Mouse (Mus musculus) heart, embryonic 13.5 days (tissue): ENCODE results near the gene Hhat. TPM values are rescaled to one million over a fixed set of nuclear protein-coding genes. Genes with fewer than 3 reads are reported as not detected.
A peak's percentile ranks its signal among the peaks of the same experiment; 100 is the strongest.

Source experiments
- ATAC-seq: fragments of 200-750 bp; cut with Nextera tagmentation; 2 replicates; pipeline ENCODE4 v1.8.0; 2017; ENCODE audit warnings: moderate TSS enrichment; ENCODE audit not compliant: insufficient number of reproducible peaks, low FRiP score, low TSS enrichment; ENCODE audit errors: extremely low read depth
- H3K27ac ChIP-seq: fragments of 300-500 bp; sonication (generic); replicated peaks from 2 replicates; pipeline ENCODE4 v1.5.1; 2015; ENCODE audit warnings: moderate library complexity, mild to moderate bottlenecking, inconsistent platforms
- H3K27me3 ChIP-seq: fragments of 300-500 bp; sonication (generic); replicated peaks from 2 replicates; pipeline ENCODE4 v1.6.1; 2015; ENCODE audit warnings: mild to moderate bottlenecking, inconsistent platforms
- H3K36me3 ChIP-seq: fragments of 300-500 bp; sonication (generic); 2 replicates; pipeline ENCODE4 v1.6.1; 2015; ENCODE audit warnings: mild to moderate bottlenecking, inconsistent platforms
- H3K4me1 ChIP-seq: fragments of 300-500 bp; sonication (generic); 2 replicates; pipeline ENCODE4 v1.6.1; 2015; ENCODE audit warnings: inconsistent platforms
- H3K4me2 ChIP-seq: fragments of 300-500 bp; sonication (generic); 2 replicates; pipeline ENCODE4 v1.6.1; 2015; ENCODE audit warnings: inconsistent platforms, mild to moderate bottlenecking, moderate library complexity
- H3K4me3 ChIP-seq: fragments of 300-500 bp; sonication (generic); 2 replicates; pipeline ENCODE4 v1.5.1; 2015; ENCODE audit warnings: moderate library complexity, mild to moderate bottlenecking, inconsistent platforms
- H3K9ac ChIP-seq: fragments of 300-500 bp; sonication (generic); 2 replicates; pipeline ENCODE4 v1.6.1; 2015; ENCODE audit warnings: inconsistent platforms, mild to moderate bottlenecking, moderate library complexity
- H3K9me3 ChIP-seq: fragments of 300-500 bp; sonication (generic); 2 replicates; pipeline ENCODE4 v1.6.1; 2016; ENCODE audit warnings: inconsistent platforms
- WGBS: fragments of 180-500 bp; shearing (Covaris S2); methylation state at CpG from one replicate; pipeline ENCODE4 v1.1.7; 2015; ENCODE audit warnings: mixed read lengths; 5-methylcytosine and 5-hydroxymethylcytosine counted together
- polyA plus RNA-seq: library from polyadenylated mRNA; unstranded; fragments of >200 nt; fragmentation: Nextera tagmentation; extraction: Ambion mirVana; gene quantifications from 2 replicates; pipeline ENCODE4 v1.2.1, GENCODE M21; 2015

Gene Hhat
- polyA plus RNA-seq, 1 experiment from 2014 or later, result 6.3 TPM

DNA sequence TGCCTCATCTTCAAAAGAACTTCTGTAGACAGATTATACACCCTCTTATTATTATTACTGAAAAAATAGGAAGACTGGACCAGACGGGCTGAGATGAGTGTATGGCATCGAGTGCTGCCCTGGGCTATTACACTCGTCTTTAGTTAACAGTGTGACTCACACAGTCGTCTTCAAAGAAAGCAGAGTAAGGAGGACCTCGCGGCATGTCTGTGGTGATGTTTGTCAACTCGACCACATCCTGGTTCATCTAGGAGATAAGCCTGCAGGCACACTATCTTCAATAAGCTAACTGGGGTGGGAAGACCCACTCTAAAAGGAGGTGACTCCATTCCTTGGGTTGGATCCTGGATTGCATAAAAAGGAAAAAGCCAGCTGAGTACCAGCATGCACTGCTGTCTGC, 78.0 kb downstream of the Hhat start:
- Histone ChIP-seq H3K9me3 (no peaks in the 10 kb centered on the region), H3K27ac (no peak overlapping the region), H3K27me3 (no peaks in the 10 kb centered on the region), H3K9ac (no peak overlapping the region), H3K4me1 (no peaks in the 10 kb centered on the region), H3K4me3 (no peak overlapping the region), H3K4me2 (no peak overlapping the region), H3K36me3 (no peaks in the 10 kb centered on the region)
- 57% methylated on average over 7 of the region's 7 CpGs for WGBS
- ATAC-seq, result no peak

DNA sequence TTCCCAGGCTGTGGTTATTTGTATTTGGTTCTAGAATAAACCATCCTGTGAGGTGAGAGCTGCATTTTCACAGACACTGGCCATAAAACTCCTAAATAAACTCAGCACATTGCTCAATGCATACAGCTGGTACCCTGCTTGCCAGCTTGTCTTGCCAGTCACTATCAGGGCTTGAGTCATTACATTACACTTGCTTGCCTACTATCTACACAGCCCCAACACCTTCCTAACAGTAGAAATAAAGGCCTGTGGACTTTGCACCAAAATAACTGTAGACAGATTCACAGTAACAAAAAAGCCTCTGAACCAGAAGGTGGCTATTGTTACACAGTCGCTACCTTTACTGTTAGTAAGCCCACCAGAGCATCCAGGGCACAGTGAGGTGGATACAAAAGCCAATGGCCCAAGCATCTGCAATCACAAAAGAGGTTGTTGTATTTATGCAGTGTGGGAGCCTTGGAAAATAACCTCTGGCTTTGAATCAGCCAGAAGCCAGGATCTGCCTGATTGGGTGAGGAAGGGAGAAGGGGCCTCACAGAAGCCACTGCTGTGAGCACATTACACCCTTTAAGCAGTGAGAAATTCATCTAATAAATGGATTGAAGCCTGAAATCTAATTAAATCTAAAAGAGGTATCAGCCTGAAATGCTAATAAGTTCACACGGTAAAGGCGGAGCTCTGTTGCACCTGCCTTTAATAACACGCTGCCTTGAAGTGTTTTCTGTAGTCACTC, 88.6 kb downstream of the Hhat start:
- Histone ChIP-seq H3K36me3 (no peaks in the 10 kb centered on the region), H3K27ac (no peak overlapping the region), H3K4me1 (no peaks in the 10 kb centered on the region), H3K4me3 (no peak overlapping the region), H3K9ac (no peak overlapping the region), H3K27me3 (no peaks in the 10 kb centered on the region), H3K9me3 (no peaks in the 10 kb centered on the region), H3K4me2 (no peak overlapping the region)
- 93% methylated on average over 4 of the region's 4 CpGs for WGBS
- no peak for ATAC-seq

DNA sequence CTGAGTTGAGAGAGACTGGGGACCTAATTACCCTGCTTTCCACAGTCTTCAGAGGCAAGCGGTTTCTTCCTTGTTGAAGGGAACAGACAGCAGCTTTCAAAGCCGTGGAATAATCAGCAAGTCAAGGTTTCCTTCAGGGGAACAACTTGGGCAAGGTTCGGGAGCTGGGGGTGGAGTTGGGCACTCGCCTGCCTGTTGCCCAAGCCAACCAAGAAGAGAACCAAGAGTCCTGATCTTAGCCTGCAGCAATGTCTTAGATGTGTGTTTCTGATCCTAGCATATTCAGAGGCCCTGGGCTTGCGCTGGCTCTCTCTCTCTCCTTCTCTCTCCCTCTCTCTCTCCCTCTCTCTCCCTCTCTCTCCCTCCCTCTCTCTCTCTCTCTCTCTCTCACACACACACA, 93.8 kb downstream of the Hhat start:
- H3K27ac ChIP-seq, result no peak overlapping the region
- H3K36me3 ChIP-seq, result peaks cover 6% of the 10 kb centered on the region; the same call in 1 of the 2 replicates
- 78% methylated on average over 5 of the region's 5 CpGs for WGBS
- 0 out of 2 replicates have a peak, but pooled peaks cover 6% of the 10 kb centered on the region for H3K9me3 ChIP-seq
- ATAC-seq, result no peak
- H3K4me3 ChIP-seq, result no peak overlapping the region
- H3K9ac ChIP-seq, result no peak overlapping the region
- no peaks in the 10 kb centered on the region for H3K27me3 ChIP-seq
- no peaks in the 10 kb centered on the region for H3K4me1 ChIP-seq
- no peak overlapping the region for H3K4me2 ChIP-seq

GRCm38 (mm10) chr1:192663608-192664007, 107.4 kb downstream of the Hhat start:
- no peak for ATAC-seq
- WGBS, result 72% methylated on average over 4 of the region's 4 CpGs
- H3K27me3 ChIP-seq, result no peaks in the 10 kb centered on the region
- H3K9ac ChIP-seq, result no peak overlapping the region
- 0 out of 2 replicates have a peak, but pooled peaks cover 14% of the 10 kb centered on the region for H3K36me3 ChIP-seq
- no peak overlapping the region for H3K4me2 ChIP-seq
- peaks cover 8% of the 10 kb centered on the region; the same call in 1 of the 2 replicates for H3K9me3 ChIP-seq
- no peaks in the 10 kb centered on the region for H3K4me1 ChIP-seq
- H3K27ac ChIP-seq, result no peak overlapping the region
- H3K4me3 ChIP-seq, result no peak overlapping the region

DNA sequence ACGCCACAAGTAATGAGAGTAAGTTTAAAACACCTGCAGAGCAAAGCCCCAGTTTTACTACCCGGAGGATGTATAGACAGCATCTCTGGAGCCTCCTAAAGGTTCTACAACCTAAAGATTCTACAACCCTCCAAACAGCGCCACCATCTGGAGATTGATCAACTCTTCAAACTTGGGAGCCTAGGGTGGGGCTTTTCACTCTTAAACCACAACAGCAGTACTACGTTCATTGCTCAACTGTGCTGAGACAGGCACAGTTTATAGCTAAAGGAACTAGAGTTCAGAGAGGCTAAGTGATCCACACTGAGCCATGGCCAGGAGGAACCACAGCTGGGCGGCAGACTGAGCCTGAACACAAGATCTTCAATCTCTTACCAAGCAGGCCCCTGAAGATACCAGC, 107.9 kb downstream of the Hhat start:
- H3K4me2 ChIP-seq, result no peak overlapping the region
- WGBS, result 75% methylated on average over 5 of the region's 5 CpGs
- ATAC-seq, result no peak
- H3K36me3 ChIP-seq, result 0 out of 2 replicates have a peak, but pooled peaks cover 14% of the 10 kb centered on the region
- H3K9ac ChIP-seq, result no peak overlapping the region
- H3K27me3 ChIP-seq, result no peaks in the 10 kb centered on the region
- H3K4me1 ChIP-seq, result no peaks in the 10 kb centered on the region
- no peak overlapping the region for H3K27ac ChIP-seq
- peaks cover 8% of the 10 kb centered on the region; the same call in 1 of the 2 replicates for H3K9me3 ChIP-seq
- no peak overlapping the region for H3K4me3 ChIP-seq

- Histone ChIP-seq H3K27me3 (no peaks in the 10 kb centered on the region), H3K4me2 (no peak overlapping the region), H3K9ac (no peak overlapping the region), H3K27ac (no peak overlapping the region), H3K4me3 (no peak overlapping the region), H3K36me3 (0 out of 2 replicates have a peak, but pooled peaks cover 14% of the 10 kb centered on the region), H3K4me1 (no peaks in the 10 kb centered on the region), H3K9me3 (peaks cover 8% of the 10 kb centered on the region; the same call in 1 of the 2 replicates)
- no peak for ATAC-seq
These were observed 109.4 kb downstream of the Hhat start for GRCm38 (mm10) chr1:192661612-192662011.

DNA sequence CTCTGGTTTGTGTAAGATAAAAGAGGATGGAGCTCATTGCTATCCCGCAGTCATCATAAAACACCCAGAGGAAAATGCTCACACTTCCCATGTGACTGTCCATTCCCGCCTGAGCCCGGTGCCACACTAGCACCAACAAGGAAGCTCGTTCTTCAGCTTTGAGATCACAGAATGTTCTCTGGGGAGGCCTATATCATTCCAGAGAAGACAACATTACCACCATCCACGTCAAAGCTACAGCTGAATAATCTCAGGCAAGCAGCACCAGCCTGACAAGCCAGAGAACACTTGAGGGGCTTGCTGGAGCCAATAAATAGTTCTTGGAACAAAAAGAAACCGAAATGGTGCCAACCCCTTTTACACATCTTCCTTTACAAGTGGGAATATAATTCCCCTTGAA, 113.6 kb downstream of the Hhat start:
- H3K9me3 ChIP-seq, result peaks cover 8% of the 10 kb centered on the region; the same call in 1 of the 2 replicates
- ATAC-seq, result no peak
- H3K4me1 ChIP-seq, result peaks cover 2% of the 10 kb centered on the region; the same call in 1 of the 2 replicates
- 0 out of 2 replicates have a peak, but pooled peaks cover 14% of the 10 kb centered on the region for H3K36me3 ChIP-seq
- no peak overlapping the region for H3K4me2 ChIP-seq
- no peak overlapping the region for H3K27ac ChIP-seq
- no peak overlapping the region for H3K4me3 ChIP-seq
- H3K9ac ChIP-seq, result no peak overlapping the region
- H3K27me3 ChIP-seq, result no peaks in the 10 kb centered on the region
- WGBS, result 63% methylated on average over 6 of the region's 6 CpGs

GRCm38 (mm10) chr1:192651981-192652605, 118.9 kb downstream of the Hhat start:
- H3K27ac ChIP-seq, result 0 out of 2 replicates have a peak overlapping the region, but pooled peaks have one; percentile 12
- no peaks in the 10 kb centered on the region for H3K9me3 ChIP-seq
- no peak overlapping the region for H3K9ac ChIP-seq
- 47% methylated on average over 8 of the region's 8 CpGs for WGBS
- no peak overlapping the region for H3K4me2 ChIP-seq
- no peak for ATAC-seq
- no peaks in the 10 kb centered on the region for H3K27me3 ChIP-seq
- H3K36me3 ChIP-seq, result no peaks in the 10 kb centered on the region
- H3K4me1 ChIP-seq, result peaks cover 26% of the 10 kb centered on the region
- H3K4me3 ChIP-seq, result no peak overlapping the region

- Histone ChIP-seq H3K9me3 (no peaks in the 10 kb centered on the region), H3K27ac (no peak overlapping the region), H3K27me3 (no peaks in the 10 kb centered on the region), H3K4me2 (no peak overlapping the region), H3K4me1 (peaks cover 26% of the 10 kb centered on the region), H3K9ac (no peak overlapping the region), H3K36me3 (no peaks in the 10 kb centered on the region), H3K4me3 (no peak overlapping the region)
- ATAC-seq, result no peak
- WGBS, result 26% methylated on average over 7 of the region's 7 CpGs
These were observed 120.4 kb downstream of the Hhat start for GRCm38 (mm10) chr1:192650586-192650985.

- no peak for ATAC-seq
- 65% methylated on average over 4 of the region's 4 CpGs for WGBS
- H3K4me3 ChIP-seq, result no peak overlapping the region
These were observed 121.0 kb downstream of the Hhat start for GRCm38 (mm10) chr1:192650023-192650422.

DNA sequence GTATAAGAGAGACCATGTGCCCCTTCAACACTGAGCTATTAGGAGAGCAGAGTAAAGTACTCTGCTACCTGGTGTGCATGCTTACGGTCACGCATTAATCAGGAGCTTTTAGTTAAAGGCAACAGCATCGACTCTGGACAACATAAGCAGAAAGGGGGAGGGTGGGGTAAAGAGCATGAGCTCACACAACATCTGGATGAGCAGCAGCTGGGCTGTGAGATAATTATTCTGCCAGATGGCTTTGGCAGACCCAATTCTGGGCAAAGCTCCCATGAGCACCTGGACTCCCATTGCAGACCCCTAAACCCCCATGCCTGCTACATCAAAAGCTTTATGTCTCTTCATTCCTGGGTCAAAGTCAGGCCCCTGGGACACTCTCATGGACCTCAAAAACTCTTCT, 121.8 kb downstream of the Hhat start:
- no peak for ATAC-seq
- no peaks in the 10 kb centered on the region for H3K36me3 ChIP-seq
- H3K9ac ChIP-seq, result no peak overlapping the region
- no peak overlapping the region for H3K27ac ChIP-seq
- WGBS, result 81% methylated on average over 3 of the region's 3 CpGs
- H3K4me3 ChIP-seq, result no peak overlapping the region
- peaks cover 26% of the 10 kb centered on the region for H3K4me1 ChIP-seq
- H3K9me3 ChIP-seq, result no peaks in the 10 kb centered on the region
- H3K4me2 ChIP-seq, result no peak overlapping the region
- no peaks in the 10 kb centered on the region for H3K27me3 ChIP-seq

More at GRCm38 (mm10) chr1:192650023-192650422, 121.0 kb downstream of the Hhat start:
- Histone ChIP-seq H3K36me3 (no peaks in the 10 kb centered on the region), H3K9me3 (no peaks in the 10 kb centered on the region), H3K27ac (no peak overlapping the region), H3K4me1 (peaks cover 26% of the 10 kb centered on the region), H3K9ac (no peak overlapping the region), H3K27me3 (no peaks in the 10 kb centered on the region), H3K4me2 (no peak overlapping the region)
